Mouse (Mus musculus): ENCODE results near the gene Chaf1b. TPM values are rescaled to one million over a fixed set of nuclear protein-coding genes. Genes with fewer than 3 reads are reported as not detected.

The Chaf1b gene
- 78.0 and 79.4 TPM in 2 replicates for polyA plus RNA-seq (2015; fragmentation: Nextera tagmentation; extraction: Ambion mirVana)

DNA sequence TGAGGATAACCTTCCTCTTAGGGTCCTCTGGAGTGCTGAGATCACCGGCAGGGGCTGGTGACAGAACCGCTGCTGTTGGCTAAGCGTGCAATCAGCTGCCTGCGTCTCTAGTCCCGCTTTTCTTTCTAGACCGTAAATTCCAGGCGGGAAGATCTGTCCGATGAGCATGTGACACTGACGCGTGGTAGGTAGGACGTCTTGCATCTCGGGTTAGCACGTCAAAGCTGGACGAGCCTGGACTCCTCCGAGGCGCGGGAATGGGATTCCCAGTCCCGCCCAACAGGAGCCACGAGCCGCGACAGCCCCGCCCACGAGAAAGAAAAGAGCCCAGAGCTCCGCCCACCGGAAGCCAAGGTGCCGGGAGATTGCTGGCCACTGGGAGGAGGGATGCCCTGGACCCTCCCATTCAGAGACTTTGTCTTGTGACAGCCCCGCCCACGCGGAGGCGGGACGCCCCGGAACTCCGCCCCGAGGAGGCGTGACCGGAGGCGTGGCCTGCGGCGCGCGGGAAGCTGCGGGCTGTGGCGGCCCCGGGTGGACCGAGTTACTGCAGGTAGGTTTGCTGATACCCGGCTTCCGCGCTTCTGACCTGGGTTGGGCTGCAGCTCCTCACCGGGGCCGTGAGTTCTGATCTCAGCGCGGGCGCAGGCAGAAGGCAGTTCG is at the start of gene Chaf1b:
Gene Chaf1b (plus strand): TSS at position 479 of the 663 bp plus-strand sequence.
- peak within 1 kb of the TSS; percentile 82 for H3K4me2 ChIP-seq
- H3K36me3 ChIP-seq: peaks cover 23% of the 10 kb centered on the region
- H3K27me3 ChIP-seq: no peaks in the 10 kb centered on the region
- no peaks in the 10 kb centered on the region for H3K9me3 ChIP-seq
- 0 out of 2 replicates have a peak within 1 kb of the TSS, but pooled peaks have one; percentile 16 for H3K27ac ChIP-seq
- ATAC-seq (ENCODE audit: insufficient number of reproducible peaks, insufficient read depth, low FRiP score, low TSS enrichment, low read depth): peak; percentile 91
- peak within 1 kb of the TSS; percentile 85 for H3K4me3 ChIP-seq
- H3K4me1 ChIP-seq: peaks cover 22% of the 10 kb centered on the region
- H3K9ac ChIP-seq: peak within 1 kb of the TSS; percentile 80
- WGBS: under 1% methylated on average over 51 of the region's 54 CpGs

GRCm38 (mm10) chr16:93834076-93834475 is 49.6 kb upstream of the Chaf1b start:
- Histone ChIP-seq H3K27ac (no peak overlapping the region), H3K4me3 (no peak overlapping the region)

GRCm38 (mm10) chr16:93839049-93839448 is 44.7 kb upstream of the Chaf1b start:
- no peak for ATAC-seq (ENCODE audit: insufficient number of reproducible peaks, insufficient read depth, low FRiP score, low TSS enrichment, low read depth)
- H3K36me3 ChIP-seq: 0 out of 2 replicates have a peak, but pooled peaks cover 13% of the 10 kb centered on the region

More at GRCm38 (mm10) chr16:93834076-93834475, 49.6 kb upstream of the Chaf1b start:
- no peaks in the 10 kb centered on the region for H3K9me3 ChIP-seq
- no peak overlapping the region for H3K4me2 ChIP-seq
- no peaks in the 10 kb centered on the region for H3K27me3 ChIP-seq
- WGBS: 94% methylated on average over 2 of the region's 2 CpGs
- 0 out of 2 replicates have a peak, but pooled peaks cover 6% of the 10 kb centered on the region for H3K36me3 ChIP-seq
- no peak overlapping the region for H3K9ac ChIP-seq
- peaks cover 14% of the 10 kb centered on the region for H3K4me1 ChIP-seq
- no peak for ATAC-seq (ENCODE audit: insufficient number of reproducible peaks, insufficient read depth, low FRiP score, low TSS enrichment, low read depth)

GRCm38 (mm10) chr16:93850527-93850926 is 33.2 kb upstream of the Chaf1b start:
- H3K4me2 ChIP-seq: no peak overlapping the region
- 94% methylated on average over 3 of the region's 3 CpGs for WGBS
- no peak overlapping the region for H3K9ac ChIP-seq
- no peak for ATAC-seq (ENCODE audit: insufficient number of reproducible peaks, insufficient read depth, low FRiP score, low TSS enrichment, low read depth)
- no peak overlapping the region for H3K27ac ChIP-seq
- H3K36me3 ChIP-seq: peaks cover 91% of the 10 kb centered on the region
- H3K9me3 ChIP-seq: no peaks in the 10 kb centered on the region
- H3K27me3 ChIP-seq: no peaks in the 10 kb centered on the region
- H3K4me3 ChIP-seq: no peak overlapping the region
- H3K4me1 ChIP-seq: no peaks in the 10 kb centered on the region

More at GRCm38 (mm10) chr16:93839049-93839448, 44.7 kb upstream of the Chaf1b start:
- Histone ChIP-seq H3K9me3 (no peaks in the 10 kb centered on the region), H3K27me3 (no peaks in the 10 kb centered on the region), H3K27ac (no peak overlapping the region), H3K4me1 (peaks cover 3% of the 10 kb centered on the region; the same call in 1 of the 2 replicates), H3K9ac (no peak overlapping the region), H3K4me2 (no peak overlapping the region), H3K4me3 (no peak overlapping the region)
- 96% methylated on average over 1 of the region's 1 CpGs for WGBS

- H3K9me3 ChIP-seq: no peaks in the 10 kb centered on the region
Observed at GRCm38 (mm10) chr16:93859967-93860366, 23.7 kb upstream of the Chaf1b start.

DNA sequence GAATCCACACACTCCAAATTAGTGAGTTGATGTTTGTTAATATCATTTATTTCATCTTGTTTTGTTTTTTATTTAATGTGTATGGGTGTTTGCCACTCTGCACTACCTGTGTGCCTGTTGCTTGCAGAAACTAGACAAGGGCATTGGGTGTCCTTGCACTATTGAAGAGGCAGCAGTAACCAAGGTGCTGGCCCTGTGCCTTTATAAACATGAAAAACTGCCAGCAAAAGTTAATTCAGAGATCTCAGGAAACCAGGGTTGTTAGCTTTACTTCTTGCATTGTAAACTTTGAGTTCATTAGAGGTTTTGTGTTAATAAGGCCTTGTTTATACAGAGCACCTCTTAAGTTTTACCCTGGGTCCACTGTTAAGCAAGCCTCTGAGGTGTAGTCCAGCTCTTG is 23.0 kb upstream of the Chaf1b start:
- H3K36me3 ChIP-seq: peaks cover 85% of the 10 kb centered on the region
- no peak overlapping the region for H3K27ac ChIP-seq
- no peak overlapping the region for H3K9ac ChIP-seq
- no peak overlapping the region for H3K4me3 ChIP-seq
- H3K9me3 ChIP-seq: no peaks in the 10 kb centered on the region
- H3K4me1 ChIP-seq: no peaks in the 10 kb centered on the region
- no peak overlapping the region for H3K4me2 ChIP-seq
- H3K27me3 ChIP-seq: no peaks in the 10 kb centered on the region
- no peak for ATAC-seq (ENCODE audit: insufficient number of reproducible peaks, insufficient read depth, low FRiP score, low TSS enrichment, low read depth)

More at GRCm38 (mm10) chr16:93859967-93860366, 23.7 kb upstream of the Chaf1b start:
- Histone ChIP-seq H3K36me3 (peaks cover 83% of the 10 kb centered on the region), H3K27ac (no peak overlapping the region), H3K9ac (no peak overlapping the region), H3K4me1 (no peaks in the 10 kb centered on the region), H3K27me3 (no peaks in the 10 kb centered on the region), H3K4me3 (no peak overlapping the region), H3K4me2 (no peak overlapping the region)
- WGBS: 85% methylated on average over 4 of the region's 4 CpGs
- no peak for ATAC-seq (ENCODE audit: insufficient number of reproducible peaks, insufficient read depth, low FRiP score, low TSS enrichment, low read depth)

GRCm38 (mm10) chr16:93874841-93875240 is 8.9 kb upstream of the Chaf1b start:
- no peaks in the 10 kb centered on the region for H3K27me3 ChIP-seq
- 90% methylated on average over 13 of the region's 13 CpGs for WGBS
- no peaks in the 10 kb centered on the region for H3K4me1 ChIP-seq
- no peak overlapping the region for H3K27ac ChIP-seq
- no peak overlapping the region for H3K4me3 ChIP-seq
- ATAC-seq (ENCODE audit: insufficient number of reproducible peaks, insufficient read depth, low FRiP score, low TSS enrichment, low read depth): no peak
- peaks cover 76% of the 10 kb centered on the region for H3K36me3 ChIP-seq
- H3K9ac ChIP-seq: no peak overlapping the region
- H3K9me3 ChIP-seq: no peaks in the 10 kb centered on the region
- no peak overlapping the region for H3K4me2 ChIP-seq

- 92% methylated on average over 6 of the region's 6 CpGs for WGBS
- no peak overlapping the region; the same call in 1 of the 2 replicates for H3K27ac ChIP-seq
- no peaks in the 10 kb centered on the region for H3K4me1 ChIP-seq
- no peak overlapping the region for H3K9ac ChIP-seq
- no peak overlapping the region for H3K4me3 ChIP-seq
- H3K4me2 ChIP-seq: no peak overlapping the region
- H3K27me3 ChIP-seq: no peaks in the 10 kb centered on the region
- no peak for ATAC-seq (ENCODE audit: insufficient number of reproducible peaks, insufficient read depth, low FRiP score, low TSS enrichment, low read depth)
- H3K36me3 ChIP-seq: peaks cover 48% of the 10 kb centered on the region
- no peaks in the 10 kb centered on the region for H3K9me3 ChIP-seq
Observed at GRCm38 (mm10) chr16:93877612-93878380, 5.9 kb upstream of the Chaf1b start.

DNA sequence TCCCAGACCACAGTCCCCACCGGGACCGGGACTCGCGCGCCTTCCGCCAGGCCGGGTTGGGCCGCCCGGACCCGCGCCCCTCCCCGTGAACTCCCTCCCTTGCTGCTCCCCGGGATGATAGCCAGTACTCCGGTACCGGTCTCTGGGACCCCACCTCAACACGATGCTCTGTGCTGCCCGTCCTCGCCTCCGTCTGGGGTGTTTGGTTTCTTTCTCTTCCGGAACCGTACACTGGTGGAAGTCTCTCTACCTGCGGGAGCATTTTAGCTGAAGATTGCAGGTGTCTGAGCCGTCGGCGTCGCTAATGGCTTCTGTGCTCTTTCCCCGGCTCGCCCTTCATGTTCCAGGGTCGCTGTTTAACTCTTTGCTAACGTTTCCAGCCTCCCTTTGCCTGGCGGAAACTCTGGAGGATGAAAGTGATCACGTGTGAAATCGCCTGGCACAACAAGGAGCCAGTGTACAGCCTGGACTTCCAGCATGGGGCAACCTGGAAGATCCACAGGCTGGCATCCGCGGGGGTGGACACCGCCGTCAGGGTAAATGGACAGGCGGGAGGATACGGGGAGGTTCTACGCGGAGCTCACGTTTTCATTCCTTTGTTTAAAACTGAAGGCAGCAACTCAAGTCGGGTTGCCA is 503 bp downstream of the Chaf1b start:
- Histone ChIP-seq H3K27ac (0 out of 2 replicates have a peak overlapping the region, but pooled peaks have one; percentile 16), H3K27me3 (no peaks in the 10 kb centered on the region), H3K4me2 (peak overlapping the region; percentile 82), H3K9ac (peak overlapping the region; percentile 80), H3K4me3 (peak overlapping the region; percentile 85), H3K4me1 (peaks cover 22% of the 10 kb centered on the region), H3K9me3 (no peaks in the 10 kb centered on the region), H3K36me3 (peaks cover 29% of the 10 kb centered on the region)
- under 1% methylated on average over 43 of the region's 43 CpGs for WGBS
- ATAC-seq (ENCODE audit: insufficient number of reproducible peaks, insufficient read depth, low FRiP score, low TSS enrichment, low read depth): no peak; the same call in 1 of the 2 replicates

DNA sequence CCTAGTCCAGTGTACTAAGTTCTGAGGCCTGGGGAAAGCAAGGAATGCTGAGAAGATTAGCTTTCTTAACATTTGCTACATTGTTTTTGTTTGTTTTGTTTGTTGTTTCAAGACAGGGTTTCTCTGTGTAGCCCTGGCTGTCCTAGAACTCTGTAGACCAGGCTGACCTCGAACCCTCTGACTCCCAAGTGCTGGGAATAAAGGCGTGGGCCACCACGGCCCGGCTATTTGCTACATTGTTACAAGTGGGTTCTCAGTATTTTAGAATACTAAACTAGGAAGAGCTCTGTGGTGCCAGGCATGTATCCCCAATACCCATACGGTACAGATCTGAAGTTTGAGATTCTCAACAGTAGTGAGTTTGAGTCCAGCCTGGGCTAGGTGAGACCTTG is 1.0 kb downstream of the Chaf1b start:
- peak overlapping the region; percentile 85 for H3K4me3 ChIP-seq
- no peaks in the 10 kb centered on the region for H3K27me3 ChIP-seq
- 0 out of 2 replicates have a peak overlapping the region, but pooled peaks have one; percentile 16 for H3K27ac ChIP-seq
- H3K4me1 ChIP-seq: peaks cover 22% of the 10 kb centered on the region
- H3K4me2 ChIP-seq: peak overlapping the region; percentile 82
- ATAC-seq (ENCODE audit: insufficient number of reproducible peaks, insufficient read depth, low FRiP score, low TSS enrichment, low read depth): no peak
- WGBS: 50% methylated on average over 5 of the region's 5 CpGs
- H3K9me3 ChIP-seq: no peaks in the 10 kb centered on the region
- H3K36me3 ChIP-seq: peaks cover 34% of the 10 kb centered on the region
- H3K9ac ChIP-seq: peak overlapping the region; percentile 80

DNA sequence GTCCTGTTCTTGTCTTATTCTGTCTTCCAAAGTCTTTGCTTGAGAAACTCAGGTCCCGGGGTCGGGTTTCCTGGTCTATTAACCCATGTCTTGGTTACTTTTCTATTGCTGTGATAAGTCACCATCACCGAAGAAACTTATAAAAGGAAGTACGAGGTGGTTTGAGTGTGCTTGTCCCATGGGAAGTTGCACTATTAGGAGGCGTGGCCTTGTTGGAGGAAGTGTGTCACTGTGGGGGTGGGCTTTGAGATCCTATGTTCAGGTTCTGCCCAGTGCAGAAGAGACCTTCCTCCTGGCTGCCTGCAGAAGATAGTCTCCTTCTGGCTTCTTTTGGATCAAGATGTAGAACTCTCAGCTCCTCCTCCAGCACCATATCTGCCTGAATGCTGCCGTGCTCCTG is 4.8 kb downstream of the Chaf1b start:
- no peaks in the 10 kb centered on the region for H3K9me3 ChIP-seq
- H3K4me3 ChIP-seq: no peak overlapping the region
- 91% methylated on average over 6 of the region's 6 CpGs for WGBS
- no peak overlapping the region for H3K27ac ChIP-seq
- no peak overlapping the region for H3K9ac ChIP-seq
- no peak overlapping the region for H3K4me2 ChIP-seq
- no peaks in the 10 kb centered on the region for H3K27me3 ChIP-seq
- peaks cover 22% of the 10 kb centered on the region for H3K4me1 ChIP-seq
- H3K36me3 ChIP-seq: peaks cover 72% of the 10 kb centered on the region
- no peak for ATAC-seq (ENCODE audit: insufficient number of reproducible peaks, insufficient read depth, low FRiP score, low TSS enrichment, low read depth)

All from embryonic facial prominence, embryonic 13.5 days (tissue).